Mouse (Mus musculus) CH12.LX (cell line): Measurements from ENCODE around the gene Ankfn1. TPM values are rescaled to one million over a fixed set of nuclear protein-coding genes. Genes with fewer than 3 reads are reported as not detected.

Experiments
- DNase-seq: peaks from one replicate; pipeline ENCODE4 v3.0.0-alpha.2; 2013; ENCODE audit errors: extremely low read depth
- H3K27ac ChIP-seq: 2 replicates; pipeline ENCODE4 v1.5.1; 2012; ENCODE audit warnings: low read depth, mild to moderate bottlenecking, control low read depth, moderate library complexity; ENCODE audit not compliant: insufficient read depth
- H3K27me3 ChIP-seq: replicated peaks from 2 replicates; pipeline ENCODE3; 2012; ENCODE audit warnings: inconsistent platforms
- H3K36me3 ChIP-seq, 2 experiments: replicated peaks in 1 of 2; 2 replicates each; pipeline versions ENCODE3 to v1.6.1; 2012; ENCODE audit warnings: inconsistent platforms in 1 of 2, low read length in 1 of 2, mild to moderate bottlenecking in 1 of 2, mixed read lengths in 1 of 2, moderate library complexity in 1 of 2; ENCODE audit not compliant: control insufficient read depth in 1 of 2, insufficient read depth in 1 of 2
- H3K4me1 ChIP-seq, 2 experiments: 2 replicates each; pipeline ENCODE4 v1.6.1; 2012; ENCODE audit warnings: inconsistent platforms in 1 of 2, moderate library complexity in 1 of 2; ENCODE audit not compliant: insufficient read depth in 2 of 2, control insufficient read depth in 1 of 2
- H3K4me2 ChIP-seq: 2 replicates; pipeline ENCODE4 v1.6.1; 2012; ENCODE audit warnings: low read depth, mild to moderate bottlenecking, control low read depth; ENCODE audit not compliant: poor library complexity, insufficient read depth, severe bottlenecking
- H3K4me3 ChIP-seq, 3 experiments: fragments of 150-350 bp in 1 of 3; sonication (generic) in 1 of 3; replicated peaks in 1 of 3; 2 replicates each; pipeline versions ENCODE3 to v1.5.1; 2011 to 2012; ENCODE audit warnings: low read depth in 2 of 3, low read length in 2 of 3, mild to moderate bottlenecking in 2 of 3, moderate library complexity in 2 of 3, control low read depth in 1 of 3, improper control_type of control experiment in 1 of 3, inconsistent platforms in 1 of 3, mixed read lengths in 1 of 3; ENCODE audit not compliant: poor library complexity in 1 of 3
- H3K79me2 ChIP-seq: replicated peaks from 2 replicates; pipeline ENCODE4 v1.6.1; 2012; ENCODE audit warnings: mild to moderate bottlenecking, moderate library complexity; ENCODE audit not compliant: control insufficient read depth, poor library complexity, insufficient read depth, severe bottlenecking; ENCODE audit errors: extremely low read depth
- H3K9ac ChIP-seq: 2 replicates; pipeline ENCODE4 v1.6.1; 2012; ENCODE audit warnings: low read depth, mild to moderate bottlenecking, control low read depth, moderate library complexity; ENCODE audit not compliant: insufficient read depth
- H3K9me3 ChIP-seq: replicated peaks from 2 replicates; pipeline ENCODE3; 2012; ENCODE audit warnings: low read length, inconsistent platforms, mixed read lengths
- BHLHE40 ChIP-seq: IDR thresholded peaks from 2 replicates; pipeline ENCODE4 v1.6.1; 2011; ENCODE audit warnings: mild to moderate bottlenecking, low read depth, low read length, improper control_type of control experiment
- CHD1 ChIP-seq: IDR thresholded peaks from 2 replicates; pipeline ENCODE4 v1.6.1; 2012; ENCODE audit warnings: low read depth, low read length, improper control_type of control experiment, inconsistent platforms
- CHD2 ChIP-seq: IDR thresholded peaks from 2 replicates; pipeline ENCODE4 v1.6.1; 2011; ENCODE audit warnings: low read length, improper control_type of control experiment
- E2F4 ChIP-seq: IDR thresholded peaks from 2 replicates; pipeline ENCODE4 v1.6.1; 2011; ENCODE audit warnings: low read depth, low read length, improper control_type of control experiment; ENCODE audit not compliant: insufficient replicate concordance
- EP300 ChIP-seq: IDR thresholded peaks from 2 replicates; pipeline ENCODE4 v1.6.1; 2011; ENCODE audit warnings: low read length, improper control_type of control experiment
- ETS1 ChIP-seq: conservative IDR thresholded peaks from 2 replicates; pipeline ENCODE4 v1.6.1; 2012; ENCODE audit warnings: low read depth, mild to moderate bottlenecking, inconsistent platforms, low read length, improper control_type of control experiment, moderate library complexity
- GABPA ChIP-seq: IDR thresholded peaks from 2 replicates; pipeline ENCODE4 v1.6.1; 2012; ENCODE audit warnings: low read depth, low read length, improper control_type of control experiment, inconsistent platforms; ENCODE audit not compliant: insufficient replicate concordance
- HCFC1 ChIP-seq: IDR thresholded peaks from 2 replicates; pipeline ENCODE4 v1.6.1; 2012; ENCODE audit warnings: low read depth, mild to moderate bottlenecking, inconsistent platforms, low read length, improper control_type of control experiment
- IRF4 ChIP-seq: IDR thresholded peaks from 2 replicates; pipeline ENCODE4 v1.6.1; 2014; ENCODE audit warnings: low read depth, mild to moderate bottlenecking, inconsistent platforms, low read length, improper control_type of control experiment
- KAT2A ChIP-seq: IDR thresholded peaks from 2 replicates; pipeline ENCODE4 v1.6.1; 2012; ENCODE audit warnings: low read length, improper control_type of control experiment, inconsistent platforms; ENCODE audit not compliant: insufficient replicate concordance
- MAZ ChIP-seq: IDR thresholded peaks from 2 replicates; pipeline ENCODE4 v1.6.1; 2012; ENCODE audit warnings: low read depth, mild to moderate bottlenecking, inconsistent platforms, low read length, improper control_type of control experiment, moderate library complexity
- MYC ChIP-seq: IDR thresholded peaks from 2 replicates; pipeline ENCODE4 v1.6.1; 2011; ENCODE audit warnings: low read depth, mild to moderate bottlenecking, improper control_type of control experiment, low read length
- NRF1 ChIP-seq: IDR thresholded peaks from 2 replicates; pipeline ENCODE4 v1.6.1; 2014; ENCODE audit warnings: low read depth, mild to moderate bottlenecking, inconsistent platforms, low read length, improper control_type of control experiment, moderate library complexity
- PAX5 ChIP-seq: IDR thresholded peaks from 2 replicates; pipeline ENCODE4 v1.6.1; 2012; ENCODE audit warnings: low read length, inconsistent platforms, mixed read lengths
- POLR2A ChIP-seq: IDR thresholded peaks from 2 replicates; pipeline ENCODE4 v1.6.1; 2011; ENCODE audit warnings: low read depth, mild to moderate bottlenecking, improper control_type of control experiment, low read length
- POLR2AphosphoS2 ChIP-seq: IDR thresholded peaks from 2 replicates; pipeline ENCODE4 v1.6.1; 2011; ENCODE audit warnings: low read depth, low read length, improper control_type of control experiment
- RAD21 ChIP-seq: IDR thresholded peaks from 2 replicates; pipeline ENCODE4 v1.6.1; 2011; ENCODE audit warnings: low read depth, mild to moderate bottlenecking, low read length, improper control_type of control experiment, moderate library complexity
- TBP ChIP-seq: conservative IDR thresholded peaks from 2 replicates; pipeline ENCODE4 v1.6.1; 2011; ENCODE audit warnings: low read depth, low read length, improper control_type of control experiment
- TCF12 ChIP-seq: IDR thresholded peaks from 2 replicates; pipeline ENCODE4 v1.6.1; 2014; ENCODE audit warnings: low read depth, mild to moderate bottlenecking, inconsistent platforms, low read length, improper control_type of control experiment
- USF2 ChIP-seq: conservative IDR thresholded peaks from 2 replicates; pipeline ENCODE4 v1.6.1; 2011; ENCODE audit warnings: low read depth, low read length, improper control_type of control experiment
- ZKSCAN1 ChIP-seq: IDR thresholded peaks from 2 replicates; pipeline ENCODE4 v1.6.1; 2012; ENCODE audit warnings: low read depth, inconsistent platforms, low read length, improper control_type of control experiment, borderline replicate concordance
- ZNF384 ChIP-seq: IDR thresholded peaks from 2 replicates; pipeline ENCODE4 v1.6.1; 2012; ENCODE audit warnings: low read depth, low read length, improper control_type of control experiment, inconsistent platforms
- dilution Hi-C: fragments of 300-500 bp; cut with MboI; formaldehyde crosslinking; loops from 2 replicates; pipeline ENCODE4 v1.14.3; 2020; ENCODE audit warnings: low sequenced_read_pairs; ENCODE audit not compliant: extremely low pct_unique_long_range_greater_than_20kb, extremely low pct_ligation_motif_present
- in situ Hi-C: fragments of 300-500 bp; cut with MboI; formaldehyde crosslinking; loops from 3 replicates; pipeline ENCODE4 v1.14.3; 2019; ENCODE audit warnings: low sequenced_read_pairs, low pct_ligation_motif_present, low pct_unique_long_range_greater_than_20kb, mixed read lengths
- polyA plus RNA-seq: library from polyadenylated mRNA; unstranded; fragments of >175 nt; gene quantifications from 2 replicates; pipeline ENCODE4 v1.2.1, GENCODE M21; 2012; ENCODE audit warnings: low read depth; ENCODE audit not compliant: insufficient read length
- total RNA-seq, 2 experiments: library from RNA; depleted of rRNA; stranded (reverse); fragments of 300-350 nt in 1 of 2; fragments of >200 nt in 1 of 2; gene quantifications; 2 replicates each; pipeline ENCODE4 v1.2.3; 2012 to 2014

The Ankfn1 gene
- total and polyA plus RNA-seq, 3 experiments = not detected

DNA sequence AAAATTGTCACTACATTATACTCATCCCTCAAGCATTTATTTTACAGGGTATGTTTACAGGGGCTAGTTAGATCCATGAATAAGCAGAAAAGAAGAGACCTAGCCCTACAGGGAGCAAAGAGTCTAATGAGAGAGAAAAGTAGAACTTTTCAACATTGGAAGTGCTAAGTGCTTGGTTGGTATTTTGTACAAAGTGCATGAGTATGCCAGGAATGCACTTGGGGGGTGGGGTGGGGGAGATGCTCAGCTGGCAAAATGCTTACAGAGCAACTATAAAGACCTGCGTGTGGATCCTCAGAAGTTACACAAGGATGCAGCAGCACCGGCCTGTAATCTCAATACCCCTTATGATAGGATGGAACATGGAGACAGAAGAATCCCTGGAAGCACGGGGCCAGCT, 118.4 kb downstream of the Ankfn1 start:
- in situ Hi-C loops = no loop called here
- no peak overlapping the region for H3K4me2 ChIP-seq
- no peak for TF ChIP-seq ZNF384
- TF ChIP-seq BHLHE40 = no peak
- TF ChIP-seq POLR2AphosphoS2 = no peak
- no peak for TF ChIP-seq EP300
- H3K4me1 ChIP-seq = peaks cover 0 to 3% of the 10 kb centered on the region in 2 experiments; a peak in 1 of 4 replicates
- H3K36me3 ChIP-seq = no peaks in the 10 kb centered on the region
- no peak overlapping the region for H3K4me3 ChIP-seq
- DNase-seq = no peak
- H3K27ac ChIP-seq = no peak overlapping the region
- no peaks in the 10 kb centered on the region for H3K27me3 ChIP-seq
- dilution Hi-C loops = no loop called here
- H3K9me3 ChIP-seq = no peaks in the 10 kb centered on the region
- H3K9ac ChIP-seq = no peak overlapping the region
- no peaks in the 10 kb centered on the region for H3K79me2 ChIP-seq

GRCm38 (mm10) chr11:89656556-89656955, 120.9 kb downstream of the Ankfn1 start:
- no peak overlapping the region for H3K4me2 ChIP-seq
- H3K27me3 ChIP-seq = no peaks in the 10 kb centered on the region
- H3K4me3 ChIP-seq = no peak overlapping the region
- no peak overlapping the region for H3K9ac ChIP-seq
- no peak overlapping the region for H3K27ac ChIP-seq
- no peak for DNase-seq
- in situ Hi-C loops = no loop called here
- dilution Hi-C loops = no loop called here
- H3K36me3 ChIP-seq = no peaks in the 10 kb centered on the region
- no peak for TF ChIP-seq TBP
- no peak for TF ChIP-seq NRF1
- no peak for TF ChIP-seq KAT2A
- no peak for TF ChIP-seq EP300
- no peak for TF ChIP-seq CHD2
- TF ChIP-seq POLR2A = no peak
- no peak for TF ChIP-seq RAD21
- no peak for TF ChIP-seq TCF12
- TF ChIP-seq HCFC1 = no peak
- TF ChIP-seq PAX5 = no peak
- TF ChIP-seq USF2 = no peak
- TF ChIP-seq E2F4 = no peak
- no peak for TF ChIP-seq IRF4
- TF ChIP-seq MYC = no peak
- no peak for TF ChIP-seq ZKSCAN1
- TF ChIP-seq ETS1 = no peak
- TF ChIP-seq GABPA = no peak
- no peak for TF ChIP-seq CHD1
- TF ChIP-seq MAZ = no peak
- TF ChIP-seq ZNF384 = no peak
- H3K9me3 ChIP-seq = no peaks in the 10 kb centered on the region
- H3K79me2 ChIP-seq = no peaks in the 10 kb centered on the region
- peaks cover 0 to 3% of the 10 kb centered on the region in 2 experiments; a peak in 1 of 4 replicates for H3K4me1 ChIP-seq
